Mouse (Mus musculus) midbrain, embryonic 16.5 days (tissue): ENCODE measurements around the gene Ppp1r15b. TPM values are rescaled to one million over a fixed set of nuclear protein-coding genes. Genes with fewer than 3 reads are reported as not detected.

ENCODE experiments used
- ATAC-seq: fragments of 200-750 bp; cut with Nextera tagmentation; 2 replicates; pipeline ENCODE4 v1.8.0; 2017; ENCODE audit warnings: moderate TSS enrichment
- H3K27ac ChIP-seq: fragments of 300-500 bp; sonication (generic); 2 replicates; pipeline ENCODE4 v1.5.1; 2014; ENCODE audit warnings: mild to moderate bottlenecking, low read length, mixed read lengths
- H3K27me3 ChIP-seq: fragments of 300-500 bp; sonication (generic); 2 replicates; pipeline ENCODE4 v1.6.1; 2014; ENCODE audit warnings: low read depth, low read length, mixed read lengths; ENCODE audit not compliant: control insufficient read depth, insufficient read depth
- H3K36me3 ChIP-seq: fragments of 300-500 bp; sonication (generic); 2 replicates; pipeline ENCODE4 v1.6.1; 2014; ENCODE audit warnings: mild to moderate bottlenecking, low read length, moderate library complexity, mixed read lengths; ENCODE audit not compliant: control insufficient read depth, insufficient read depth
- H3K4me1 ChIP-seq: fragments of 300-500 bp; sonication (generic); 2 replicates; pipeline ENCODE4 v1.6.1; 2014; ENCODE audit warnings: mild to moderate bottlenecking, low read length, mixed read lengths; ENCODE audit not compliant: control insufficient read depth, insufficient read depth
- H3K4me2 ChIP-seq: fragments of 300-500 bp; sonication (generic); 2 replicates; pipeline ENCODE4 v1.6.1; 2014; ENCODE audit warnings: mild to moderate bottlenecking, low read length, mixed read lengths
- H3K4me3 ChIP-seq: fragments of 300-500 bp; sonication (generic); 2 replicates; pipeline ENCODE4 v1.5.1; 2014; ENCODE audit warnings: low read depth, mild to moderate bottlenecking, low read length, moderate library complexity, mixed read lengths
- H3K9ac ChIP-seq: fragments of 300-500 bp; sonication (generic); 2 replicates; pipeline ENCODE4 v1.6.1; 2014; ENCODE audit warnings: low read depth, low read length, mixed read lengths
- H3K9me3 ChIP-seq: fragments of 300-500 bp; sonication (generic); replicated peaks from 2 replicates; pipeline ENCODE4 v1.6.1; 2014; ENCODE audit warnings: mild to moderate bottlenecking, low read length, mixed read lengths; ENCODE audit not compliant: control insufficient read depth, poor library complexity, severe bottlenecking
- WGBS: fragments of 180-500 bp; shearing (Covaris S2); extraction: QIAGEN DNeasy Blood & Tissue Kit; methylation state at CpG from one replicate; pipeline ENCODE4 v1.1.7; 2014; 5-methylcytosine and 5-hydroxymethylcytosine counted together
- polyA plus RNA-seq: library from polyadenylated mRNA; unstranded; fragments of >200 nt; fragmentation: Nextera tagmentation; extraction: Ambion mirVana; gene quantifications from 2 replicates; pipeline ENCODE4 v1.2.1, GENCODE M21; 2015

Gene Ppp1r15b
- 27.7 and 30.7 TPM in 2 replicates for polyA plus RNA-seq

- Histone ChIP-seq H3K4me2 (peak within 1 kb of the TSS; percentile 100), H3K4me3 (peak within 1 kb of the TSS; percentile 98), H3K4me1 (peaks cover 39% of the 10 kb centered on the region), H3K27ac (peak within 1 kb of the TSS; percentile 98), H3K9me3 (no peaks in the 10 kb centered on the region), H3K36me3 (no peaks in the 10 kb centered on the region), H3K9ac (peak within 1 kb of the TSS; percentile 96), H3K27me3 (no peaks in the 10 kb centered on the region)
- under 1% methylated on average over 65 of the region's 72 CpGs for WGBS
- peak; percentile 99 for ATAC-seq
Observed at GRCm38 (mm10) chr1:133130638-133131560, at the start of gene Ppp1r15b. Gene Ppp1r15b (plus strand): TSS chr1:133131143.

- no peak overlapping the region for H3K4me2 ChIP-seq
- ATAC-seq, result no peak
- H3K9ac ChIP-seq, result no peak overlapping the region
- H3K4me1 ChIP-seq, result peaks cover 6% of the 10 kb centered on the region
- WGBS, result 91% methylated on average over 5 of the region's 5 CpGs
- no peak overlapping the region for H3K4me3 ChIP-seq
- no peaks in the 10 kb centered on the region for H3K9me3 ChIP-seq
- H3K27me3 ChIP-seq, result no peaks in the 10 kb centered on the region
- H3K27ac ChIP-seq, result no peak overlapping the region
- peaks cover 34% of the 10 kb centered on the region for H3K36me3 ChIP-seq
Observed at GRCm38 (mm10) chr1:133083003-133083546, 47.9 kb upstream of the Ppp1r15b start.

- Histone ChIP-seq H3K27ac (no peak overlapping the region), H3K4me3 (no peak overlapping the region), H3K27me3 (no peaks in the 10 kb centered on the region), H3K9me3 (no peaks in the 10 kb centered on the region), H3K4me2 (no peak overlapping the region), H3K4me1 (peaks cover 6% of the 10 kb centered on the region), H3K36me3 (peaks cover 40% of the 10 kb centered on the region), H3K9ac (0 out of 2 replicates have a peak overlapping the region, but pooled peaks have one; percentile 14)
- no peak for ATAC-seq
- WGBS, result 82% methylated on average over 11 of the region's 11 CpGs
Observed at GRCm38 (mm10) chr1:133083942-133084625, 46.9 kb upstream of the Ppp1r15b start.

GRCm38 (mm10) chr1:133084708-133085416, 46.1 kb upstream of the Ppp1r15b start:
- Histone ChIP-seq H3K27me3 (no peaks in the 10 kb centered on the region), H3K4me1 (peaks cover 4% of the 10 kb centered on the region), H3K27ac (no peak overlapping the region), H3K4me2 (no peak overlapping the region), H3K9me3 (no peaks in the 10 kb centered on the region), H3K4me3 (no peak overlapping the region), H3K9ac (no peak overlapping the region), H3K36me3 (peaks cover 38% of the 10 kb centered on the region)
- no peak for ATAC-seq
- 84% methylated on average over 14 of the region's 14 CpGs for WGBS

DNA sequence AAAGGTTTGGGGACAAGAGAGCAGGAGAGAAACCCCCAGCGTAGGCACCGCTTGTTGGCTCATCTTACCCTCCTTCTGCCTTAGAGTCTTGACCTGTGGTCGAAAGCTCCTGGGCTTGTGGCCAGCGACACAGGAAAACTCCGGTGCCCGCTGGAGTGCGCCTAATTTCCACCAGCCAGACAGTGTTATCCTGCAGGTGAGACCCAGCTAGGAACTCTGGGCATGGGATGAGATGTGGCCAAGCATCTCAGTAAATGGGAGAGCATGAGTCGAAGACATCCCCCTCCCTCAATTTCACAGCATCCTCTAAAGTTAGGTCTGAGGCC, 45.6 kb upstream of the Ppp1r15b start:
- H3K27ac ChIP-seq, result no peak overlapping the region
- 89% methylated on average over 8 of the region's 8 CpGs for WGBS
- H3K4me3 ChIP-seq, result no peak overlapping the region
- peaks cover 42% of the 10 kb centered on the region for H3K36me3 ChIP-seq
- no peaks in the 10 kb centered on the region; the same call in 1 of the 2 replicates for H3K4me1 ChIP-seq
- no peak for ATAC-seq
- no peaks in the 10 kb centered on the region for H3K9me3 ChIP-seq
- H3K27me3 ChIP-seq, result no peaks in the 10 kb centered on the region
- H3K9ac ChIP-seq, result no peak overlapping the region
- H3K4me2 ChIP-seq, result no peak overlapping the region

DNA sequence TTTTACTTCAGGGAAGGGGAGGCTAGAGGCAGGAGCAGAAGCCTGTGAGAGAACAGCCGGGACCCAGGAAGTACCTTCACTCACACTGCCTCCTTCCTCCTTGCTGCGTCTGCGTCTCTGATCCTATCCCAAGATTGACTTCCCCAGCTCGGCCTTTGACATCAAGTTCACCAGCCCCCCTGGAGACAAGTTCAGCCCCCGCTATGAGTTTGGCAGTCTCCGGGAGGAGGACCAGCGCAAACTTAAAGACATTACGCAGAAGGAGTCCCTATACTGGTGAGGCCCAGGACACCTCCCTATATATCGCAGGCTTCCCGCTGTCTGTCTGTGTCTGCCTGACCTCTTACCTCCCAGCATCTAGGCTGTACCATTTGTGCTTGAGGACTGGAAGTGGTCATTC, 44.1 kb upstream of the Ppp1r15b start:
- H3K36me3 ChIP-seq, result peaks cover 39% of the 10 kb centered on the region
- ATAC-seq, result no peak
- 84% methylated on average over 10 of the region's 10 CpGs for WGBS
- H3K4me3 ChIP-seq, result no peak overlapping the region
- no peaks in the 10 kb centered on the region for H3K27me3 ChIP-seq
- H3K9me3 ChIP-seq, result no peaks in the 10 kb centered on the region
- H3K27ac ChIP-seq, result no peak overlapping the region
- H3K9ac ChIP-seq, result 0 out of 2 replicates have a peak overlapping the region, but pooled peaks have one; percentile 22
- H3K4me1 ChIP-seq, result no peaks in the 10 kb centered on the region; the same call in 1 of the 2 replicates
- H3K4me2 ChIP-seq, result no peak overlapping the region

- H3K4me1 ChIP-seq, result no peaks in the 10 kb centered on the region; the same call in 1 of the 2 replicates
- H3K9me3 ChIP-seq, result no peaks in the 10 kb centered on the region
- no peak overlapping the region for H3K4me2 ChIP-seq
- WGBS, result 41% methylated on average over 7 of the region's 7 CpGs
- H3K27ac ChIP-seq, result no peak overlapping the region
- peaks cover 34% of the 10 kb centered on the region for H3K36me3 ChIP-seq
- no peak overlapping the region for H3K4me3 ChIP-seq
- no peaks in the 10 kb centered on the region for H3K27me3 ChIP-seq
- ATAC-seq, result peak; percentile 51
- H3K9ac ChIP-seq, result 0 out of 2 replicates have a peak overlapping the region, but pooled peaks have one; percentile 22
Observed at GRCm38 (mm10) chr1:133087206-133087905, 43.6 kb upstream of the Ppp1r15b start.

GRCm38 (mm10) chr1:133088196-133088595, 42.7 kb upstream of the Ppp1r15b start:
- no peaks in the 10 kb centered on the region for H3K27me3 ChIP-seq
- no peaks in the 10 kb centered on the region for H3K9me3 ChIP-seq
- peaks cover 29% of the 10 kb centered on the region for H3K36me3 ChIP-seq
- H3K27ac ChIP-seq, result no peak overlapping the region
- WGBS, result 88% methylated on average over 10 of the region's 10 CpGs
- ATAC-seq, result no peak
- no peak overlapping the region for H3K4me3 ChIP-seq
- H3K9ac ChIP-seq, result no peak overlapping the region
- no peak overlapping the region for H3K4me2 ChIP-seq
- H3K4me1 ChIP-seq, result no peaks in the 10 kb centered on the region; the same call in 1 of the 2 replicates
